Mouse (Mus musculus) embryonic fibroblast, embryonic 13.5 days (primary cell): ENCODE measurements around the gene Hif3a. TPM values are rescaled to one million over a fixed set of nuclear protein-coding genes. Genes with fewer than 3 reads are reported as not detected.

ENCODE experiments used
- H3K27ac ChIP-seq: 2 replicates; pipeline ENCODE4 v1.5.1; 2012; ENCODE audit warnings: low read length, control low read depth, inconsistent platforms; ENCODE audit not compliant: insufficient read depth
- H3K4me1 ChIP-seq: 2 replicates; pipeline ENCODE4 v1.6.1; 2011; ENCODE audit warnings: low read length; ENCODE audit not compliant: control insufficient read depth, insufficient read depth
- H3K4me3 ChIP-seq: 2 replicates; pipeline ENCODE4 v1.5.1; 2011; ENCODE audit warnings: mild to moderate bottlenecking, control low read depth, low read length; ENCODE audit not compliant: insufficient read depth
- CTCF ChIP-seq: IDR thresholded peaks from 2 replicates; pipeline ENCODE4 v1.5.1; 2011; ENCODE audit warnings: mild to moderate bottlenecking, control low read depth, low read length, moderate library complexity, borderline replicate concordance; ENCODE audit not compliant: insufficient read depth
- POLR2A ChIP-seq: IDR thresholded peaks from 2 replicates; pipeline ENCODE4 v1.6.1; 2011; ENCODE audit warnings: low read depth, mild to moderate bottlenecking, control low read depth, low read length, moderate library complexity
- polyA plus RNA-seq: library from polyadenylated mRNA; stranded (reverse); fragments of >200 nt; gene quantifications from 2 replicates; pipeline ENCODE4 v1.2.4, GENCODE M21; 2011; ENCODE audit warnings: low read depth; ENCODE audit not compliant: missing spikeins, insufficient read length

Gene Hif3a
- polyA plus RNA-seq, 1 experiment: 0.16 TPM

GRCm38 (mm10) chr7:17045743-17046142 is 16.5 kb downstream of the Hif3a start:
- Histone ChIP-seq H3K4me3 (no peak overlapping the region), H3K27ac (no peak overlapping the region), H3K4me1 (no peaks in the 10 kb centered on the region)
- TF ChIP-seq POLR2A: no peak
- no peak for TF ChIP-seq CTCF

- no peak overlapping the region for H3K4me3 ChIP-seq
- TF ChIP-seq CTCF (no peak), POLR2A (no peak)
- no peaks in the 10 kb centered on the region; the same call in 1 of the 2 replicates for H3K4me1 ChIP-seq
- H3K27ac ChIP-seq: no peak overlapping the region
Observed at GRCm38 (mm10) chr7:17039373-17039772, 22.9 kb downstream of the Hif3a start.

GRCm38 (mm10) chr7:17038018-17038695 is 24.1 kb downstream of the Hif3a start:
- no peak overlapping the region for H3K27ac ChIP-seq
- TF ChIP-seq CTCF: no peak
- no peak for TF ChIP-seq POLR2A
- H3K4me1 ChIP-seq: no peaks in the 10 kb centered on the region; the same call in 1 of the 2 replicates
- no peak overlapping the region for H3K4me3 ChIP-seq

- TF ChIP-seq POLR2A: no peak
- TF ChIP-seq CTCF: no peak
- Histone ChIP-seq H3K27ac (no peak overlapping the region), H3K4me1 (no peaks in the 10 kb centered on the region), H3K4me3 (no peak overlapping the region)
Observed at GRCm38 (mm10) chr7:17030239-17030638, 32.0 kb downstream of the Hif3a start.

GRCm38 (mm10) chr7:17028923-17029322 is 33.3 kb downstream of the Hif3a start:
- TF ChIP-seq POLR2A: no peak
- TF ChIP-seq CTCF: no peak
- no peaks in the 10 kb centered on the region for H3K4me1 ChIP-seq
- no peak overlapping the region for H3K4me3 ChIP-seq
- H3K27ac ChIP-seq: no peak overlapping the region

GRCm38 (mm10) chr7:17027588-17028343 is 34.5 kb downstream of the Hif3a start, which contains the start of gene Ppp5c:
Gene Ppp5c (minus strand): TSS chr7:17027924.
- H3K4me3 ChIP-seq: peak within 1 kb of the TSS; percentile 88
- H3K27ac ChIP-seq: peak within 1 kb of the TSS; percentile 60
- no peak for TF ChIP-seq CTCF
- peak; percentile 44 for TF ChIP-seq POLR2A

GRCm38 (mm10) chr7:17026710-17027587 is 35.3 kb downstream of the Hif3a start:
- peak; percentile 52; the same call in 1 of the 2 replicates for TF ChIP-seq CTCF
- 0 out of 2 replicates have a peak, but pooled peaks have one; percentile 31 for TF ChIP-seq POLR2A
- H3K27ac ChIP-seq: peak overlapping the region; percentile 60
- no peaks in the 10 kb centered on the region for H3K4me1 ChIP-seq
- peak overlapping the region; percentile 88 for H3K4me3 ChIP-seq

More at GRCm38 (mm10) chr7:17027588-17028343, 34.5 kb downstream of the Hif3a start, which contains the start of gene Ppp5c:
- H3K4me1 ChIP-seq: no peaks in the 10 kb centered on the region

- Histone ChIP-seq H3K4me1 (no peaks in the 10 kb centered on the region), H3K4me3 (peak overlapping the region; percentile 88), H3K27ac (no peak overlapping the region)
- TF ChIP-seq CTCF (no peak), POLR2A (no peak)
Observed at GRCm38 (mm10) chr7:17025896-17026622, 36.2 kb downstream of the Hif3a start.

GRCm38 (mm10) chr7:17025505-17025894 is 36.7 kb downstream of the Hif3a start:
- no peak for TF ChIP-seq CTCF
- no peak for TF ChIP-seq POLR2A
- H3K4me3 ChIP-seq: no peak overlapping the region
- no peaks in the 10 kb centered on the region for H3K4me1 ChIP-seq
- H3K27ac ChIP-seq: no peak overlapping the region
